Mouse (Mus musculus) E14TG2a.4 (cell line): Measurements from ENCODE around the gene Palm.

ENCODE experiments used
- CTCF ChIP-seq: conservative IDR thresholded peaks from 2 replicates; pipeline ENCODE4 v1.5.1; 2014; ENCODE audit warnings: low read length
- NANOG ChIP-seq: IDR thresholded peaks from 2 replicates; pipeline ENCODE4 v1.6.1; 2014; ENCODE audit warnings: borderline replicate concordance, low read length, mixed read lengths
- POU5F1 ChIP-seq: IDR thresholded peaks from 2 replicates; pipeline ENCODE4 v1.6.1; 2014; ENCODE audit warnings: low read length, borderline replicate concordance

DNA sequence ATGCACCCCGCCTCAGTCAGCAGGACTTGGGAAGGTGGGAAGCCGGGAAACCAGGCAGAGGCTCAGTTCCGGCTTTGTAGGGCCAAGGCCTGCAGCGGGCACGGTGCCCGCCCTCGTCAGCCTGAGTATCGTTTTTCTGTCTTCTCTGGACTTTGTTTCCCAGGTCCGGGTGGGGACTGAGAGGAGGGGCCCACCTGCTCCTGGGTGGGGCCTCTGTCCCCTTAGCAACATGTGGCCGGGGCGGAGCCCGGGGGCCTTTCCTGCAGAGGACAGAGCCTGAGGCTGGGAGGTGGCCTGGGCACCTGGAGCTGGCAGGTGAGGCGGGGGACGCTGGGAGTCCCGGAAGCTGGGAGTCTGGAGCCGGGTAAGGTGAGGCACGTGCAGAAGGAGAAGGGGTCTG, 29.0 kb downstream of the Palm start:
- no peak for TF ChIP-seq CTCF
- TF ChIP-seq POU5F1 = no peak
- TF ChIP-seq NANOG = no peak
